9 mouse cellular contexts compared by ENCODE assay signal in genomic region chr6:53574097-53574496, GRCm38 (mm10).
A peak's percentile ranks its signal among the peaks of the same experiment; 100 is the strongest.
DNase-seq lines count a peak whose midpoint lies in the region; ATAC-seq and TF ChIP-seq lines count a peak whose summit lies in the region.
"Had no signal": no experiment of that assay in that cellular context is flagged by ENCODE, and none has a peak within 500 bp of the region (broad histone marks: within the 10 kb centered on the region; RNA-seq: fewer than 3 reads in every experiment).

No protein-coding gene starts in this region.

- no peaks in the 10 kb centered on the region for H3K9me3 ChIP-seq in heart, embryonic 13.5 days
- no peaks in the 10 kb centered on the region for H3K9me3 ChIP-seq in forebrain, embryonic 13.5 days (replicated peaks)
- H3K9me3 ChIP-seq in midbrain, embryonic 10.5 days (replicated peaks) = no peaks in the 10 kb centered on the region

- intact Hi-C loops in heart, postnatal 36 days (cut with DNase I) = no loop called here

- TF ChIP-seq CTCF in bone marrow macrophage, adult 2 months (IDR thresholded peaks at IDR 0.05; ENCODE audit: low read depth, low read length) = no peak

- H3K9ac ChIP-seq in heart, embryonic 13.5 days = peak overlapping the region; percentile 86
- peak overlapping the region; percentile 65 for H3K9ac ChIP-seq in forebrain, embryonic 13.5 days

- WGBS in heart, embryonic 13.5 days = 36% methylated on average over 12 of the region's 12 CpGs
- 18% methylated on average over 12 of the region's 12 CpGs for WGBS in forebrain, embryonic 13.5 days
- WGBS in midbrain, embryonic 10.5 days = 48% methylated on average over 12 of the region's 12 CpGs

- no peaks in the 10 kb centered on the region for H3K36me3 ChIP-seq in heart, embryonic 13.5 days
- no peaks in the 10 kb centered on the region for H3K36me3 ChIP-seq in forebrain, embryonic 13.5 days (ENCODE audit: poor library complexity, severe bottlenecking)
- no peaks in the 10 kb centered on the region for H3K36me3 ChIP-seq in midbrain, embryonic 10.5 days

- ATAC-seq in heart, embryonic 13.5 days (ENCODE audit: extremely low read depth, insufficient number of reproducible peaks, low FRiP score, low TSS enrichment) = no peak
- ATAC-seq in forebrain, embryonic 13.5 days = no peak
- ATAC-seq in megakaryocyte progenitor cell, adult 5-6 weeks (replicated peaks; ENCODE audit: poor library complexity) = no peak

- H3K4me2 ChIP-seq in heart, embryonic 13.5 days = peak overlapping the region; percentile 78
- H3K4me2 ChIP-seq in forebrain, embryonic 13.5 days = peak overlapping the region; percentile 65

- TF ChIP-seq POLR2A in bone marrow macrophage, adult 2 months (IDR thresholded peaks at IDR 0.05; ENCODE audit: borderline replicate concordance, low read depth, low read length) = no peak

- peaks cover 71% of the 10 kb centered on the region for H3K4me1 ChIP-seq in heart, embryonic 13.5 days
- peaks cover 64% of the 10 kb centered on the region for H3K4me1 ChIP-seq in bone marrow macrophage, adult 2 months (ENCODE audit: control insufficient read depth, insufficient read depth, low read length)
- H3K4me1 ChIP-seq in forebrain, embryonic 13.5 days = peaks cover 55% of the 10 kb centered on the region
- peaks cover 40% of the 10 kb centered on the region for H3K4me1 ChIP-seq in midbrain, embryonic 10.5 days

- H3K4me3 ChIP-seq in heart, embryonic 13.5 days = peak overlapping the region; percentile 58
- peak overlapping the region; percentile 69 for H3K4me3 ChIP-seq in bone marrow macrophage, adult 2 months (ENCODE audit: insufficient read depth, low read length)
- peak overlapping the region; percentile 37 for H3K4me3 ChIP-seq in forebrain, embryonic 13.5 days
- H3K4me3 ChIP-seq in midbrain, embryonic 10.5 days = peak overlapping the region; percentile 44

- no peaks in the 10 kb centered on the region for H3K27me3 ChIP-seq in heart, embryonic 13.5 days (replicated peaks)
- no peaks in the 10 kb centered on the region for H3K27me3 ChIP-seq in forebrain, embryonic 13.5 days
- H3K27me3 ChIP-seq in midbrain, embryonic 10.5 days (ENCODE audit: low read depth, poor library complexity, severe bottlenecking) = peaks cover 8% of the 10 kb centered on the region

- H3K27ac ChIP-seq in heart, embryonic 13.5 days (replicated peaks) = peak overlapping the region; percentile 96
- H3K27ac ChIP-seq in bone marrow macrophage, adult 2 months (ENCODE audit: insufficient read depth, low read depth, low read length) = no peak overlapping the region
- peak overlapping the region; percentile 87 for H3K27ac ChIP-seq in forebrain, embryonic 13.5 days
- peak overlapping the region; percentile 83 for H3K27ac ChIP-seq in midbrain, embryonic 10.5 days (replicated peaks)

- DNase-seq in heart, postnatal 36 days = no peak
- no peak for DNase-seq in midbrain, embryonic 10.5 days (ENCODE audit: low spot score)
- DNase-seq in kidney, postnatal 10 days = no peak
- DNase-seq in ovary, adult 18-20 months (ENCODE audit: low spot score) = no peak
- DNase-seq: kidney, postnatal 25 days had no signal
